Mouse (Mus musculus) midbrain, embryonic 13.5 days (tissue): ENCODE measurements around the gene Stk38. TPM values are rescaled to one million over a fixed set of nuclear protein-coding genes. Genes with fewer than 3 reads are reported as not detected.
"Not testable (repeated sequence)": the region's sequence is repeated elsewhere in the genome, so short reads cannot be mapped to it uniquely, and the experiment has no call there.

Experiments
- ATAC-seq: fragments of 200-750 bp; cut with Nextera tagmentation; 2 replicates; pipeline ENCODE4 v1.8.0; 2017; ENCODE audit warnings: mild to moderate bottlenecking, moderate TSS enrichment, moderate library complexity
- H3K27ac ChIP-seq: fragments of 300-500 bp; sonication (generic); 2 replicates; pipeline ENCODE4 v1.5.1; 2015; ENCODE audit warnings: inconsistent platforms, mild to moderate bottlenecking, moderate library complexity
- H3K27me3 ChIP-seq: fragments of 300-500 bp; sonication (generic); 2 replicates; pipeline ENCODE4 v1.6.1; 2015; ENCODE audit warnings: mild to moderate bottlenecking, inconsistent platforms
- H3K36me3 ChIP-seq: fragments of 300-500 bp; sonication (generic); 2 replicates; pipeline ENCODE4 v1.6.1; 2015; ENCODE audit warnings: mild to moderate bottlenecking, inconsistent platforms
- H3K4me1 ChIP-seq: fragments of 300-500 bp; sonication (generic); replicated peaks from 2 replicates; pipeline ENCODE4 v1.6.1; 2015; ENCODE audit warnings: inconsistent platforms
- H3K4me2 ChIP-seq: fragments of 300-500 bp; sonication (generic); replicated peaks from 2 replicates; pipeline ENCODE4 v1.6.1; 2015; ENCODE audit warnings: moderate library complexity, mild to moderate bottlenecking, inconsistent platforms
- H3K4me3 ChIP-seq: fragments of 300-500 bp; sonication (generic); replicated peaks from 2 replicates; pipeline ENCODE4 v1.5.1; 2015; ENCODE audit warnings: mild to moderate bottlenecking, inconsistent platforms
- H3K9ac ChIP-seq: fragments of 300-500 bp; sonication (generic); replicated peaks from 2 replicates; pipeline ENCODE4 v1.6.1; 2015; ENCODE audit warnings: mild to moderate bottlenecking, inconsistent platforms
- H3K9me3 ChIP-seq: fragments of 300-500 bp; sonication (generic); 2 replicates; pipeline ENCODE4 v1.6.1; 2016; ENCODE audit warnings: mild to moderate bottlenecking, inconsistent platforms
- WGBS: fragments of 180-500 bp; shearing (Covaris S2); methylation state at CpG from one replicate; pipeline ENCODE4 v1.1.7; 2015; 5-methylcytosine and 5-hydroxymethylcytosine counted together
- polyA plus RNA-seq: library from polyadenylated mRNA; unstranded; fragments of >200 nt; fragmentation: Nextera tagmentation; extraction: Ambion mirVana; gene quantifications from 2 replicates; pipeline ENCODE4 v1.2.1, GENCODE M21; 2015

Gene Stk38
- polyA plus RNA-seq, 1 experiment from 2014 or later: 134 TPM

- no peak overlapping the region for H3K4me2 ChIP-seq
- H3K36me3 ChIP-seq: peaks cover 49% of the 10 kb centered on the region
- H3K9me3 ChIP-seq: no peaks in the 10 kb centered on the region
- H3K4me3 ChIP-seq: no peak overlapping the region
- no peak overlapping the region for H3K27ac ChIP-seq
- ATAC-seq: no peak
- no peak overlapping the region for H3K9ac ChIP-seq
- H3K27me3 ChIP-seq: no peaks in the 10 kb centered on the region
- H3K4me1 ChIP-seq: no peaks in the 10 kb centered on the region; the same call in 1 of the 2 replicates
- 56% methylated on average over 3 of the region's 3 CpGs for WGBS
These were observed 40.1 kb upstream of the Stk38 start for GRCm38 (mm10) chr17:29047697-29048514.

GRCm38 (mm10) chr17:29046863-29047262, 39.1 kb upstream of the Stk38 start:
- Histone ChIP-seq H3K9me3 (no peaks in the 10 kb centered on the region), H3K9ac (no peak overlapping the region), H3K4me1 (no peaks in the 10 kb centered on the region; the same call in 1 of the 2 replicates), H3K27ac (no peak overlapping the region), H3K4me3 (no peak overlapping the region), H3K27me3 (no peaks in the 10 kb centered on the region), H3K4me2 (no peak overlapping the region), H3K36me3 (peaks cover 56% of the 10 kb centered on the region)
- WGBS: 93% methylated on average over 3 of the region's 3 CpGs
- ATAC-seq: no peak

GRCm38 (mm10) chr17:29045741-29046530, 38.1 kb upstream of the Stk38 start:
- peak overlapping the region; percentile 41; the same call in 1 of the 2 replicates for H3K27ac ChIP-seq
- H3K9ac ChIP-seq: no peak overlapping the region
- H3K27me3 ChIP-seq: no peaks in the 10 kb centered on the region
- H3K4me2 ChIP-seq: no peak overlapping the region
- peak; percentile 27; the same call in 1 of the 2 replicates for ATAC-seq
- no peak overlapping the region for H3K4me3 ChIP-seq
- H3K36me3 ChIP-seq: peaks cover 62% of the 10 kb centered on the region
- H3K9me3 ChIP-seq: no peaks in the 10 kb centered on the region
- H3K4me1 ChIP-seq: no peaks in the 10 kb centered on the region; the same call in 1 of the 2 replicates
- 73% methylated on average over 12 of the region's 12 CpGs for WGBS

GRCm38 (mm10) chr17:29044925-29045319, 37.1 kb upstream of the Stk38 start:
- ATAC-seq: no peak
- WGBS: 60% methylated on average over 1 of the region's 1 CpGs
- Histone ChIP-seq H3K4me1 (no peaks in the 10 kb centered on the region), H3K27ac (no peak overlapping the region), H3K9me3 (no peaks in the 10 kb centered on the region), H3K9ac (no peak overlapping the region), H3K36me3 (peaks cover 71% of the 10 kb centered on the region), H3K4me3 (no peak overlapping the region), H3K4me2 (no peak overlapping the region), H3K27me3 (no peaks in the 10 kb centered on the region)

- Histone ChIP-seq H3K36me3 (peaks cover 77% of the 10 kb centered on the region), H3K4me1 (0 out of 2 replicates have a peak, but pooled peaks cover 5% of the 10 kb centered on the region), H3K27ac (peak overlapping the region; percentile 17; the same call in 1 of the 2 replicates), H3K9me3 (no peaks in the 10 kb centered on the region), H3K4me3 (no peak overlapping the region), H3K9ac (no peak overlapping the region), H3K4me2 (no peak overlapping the region), H3K27me3 (no peaks in the 10 kb centered on the region)
- WGBS: 84% methylated on average over 6 of the region's 6 CpGs
- ATAC-seq: no peak; the same call in 1 of the 2 replicates
These were observed 36.5 kb upstream of the Stk38 start for GRCm38 (mm10) chr17:29044146-29044924.

GRCm38 (mm10) chr17:29043583-29043982, 35.8 kb upstream of the Stk38 start:
- Histone ChIP-seq H3K27ac (no peak overlapping the region), H3K4me1 (peaks cover 12% of the 10 kb centered on the region; the same call in 1 of the 2 replicates), H3K9me3 (no peaks in the 10 kb centered on the region), H3K36me3 (peaks cover 84% of the 10 kb centered on the region), H3K9ac (no peak overlapping the region), H3K4me2 (no peak overlapping the region), H3K27me3 (no peaks in the 10 kb centered on the region), H3K4me3 (no peak overlapping the region)
- WGBS: 90% methylated on average over 3 of the region's 3 CpGs
- no peak for ATAC-seq

- no peak overlapping the region for H3K27ac ChIP-seq
- no peaks in the 10 kb centered on the region for H3K27me3 ChIP-seq
- no peak for ATAC-seq
- no peak overlapping the region for H3K4me2 ChIP-seq
- no peak overlapping the region for H3K9ac ChIP-seq
- peaks cover 87% of the 10 kb centered on the region for H3K36me3 ChIP-seq
- H3K4me1 ChIP-seq: peaks cover 21% of the 10 kb centered on the region
- no peaks in the 10 kb centered on the region for H3K9me3 ChIP-seq
- no peak overlapping the region for H3K4me3 ChIP-seq
These were observed 34.8 kb upstream of the Stk38 start for GRCm38 (mm10) chr17:29042569-29042968.

GRCm38 (mm10) chr17:29041632-29042031, 33.8 kb upstream of the Stk38 start:
- H3K4me3 ChIP-seq, H3K27me3 ChIP-seq, H3K27ac ChIP-seq, H3K9me3 ChIP-seq, H3K4me2 ChIP-seq, H3K9ac ChIP-seq, ATAC-seq: not testable (repeated sequence)
- Histone ChIP-seq H3K36me3 (peaks cover 87% of the 10 kb centered on the region), H3K4me1 (peaks cover 30% of the 10 kb centered on the region)
- 89% methylated on average over 3 of the region's 3 CpGs for WGBS

GRCm38 (mm10) chr17:29039351-29039750, 31.6 kb upstream of the Stk38 start:
- Histone ChIP-seq H3K4me3 (no peak overlapping the region), H3K27me3 (no peaks in the 10 kb centered on the region), H3K4me1 (peaks cover 48% of the 10 kb centered on the region), H3K9me3 (no peaks in the 10 kb centered on the region), H3K27ac (no peak overlapping the region), H3K36me3 (peaks cover 70% of the 10 kb centered on the region), H3K9ac (no peak overlapping the region), H3K4me2 (no peak overlapping the region)
- 72% methylated on average over 11 of the region's 11 CpGs for WGBS
- no peak for ATAC-seq

- no peaks in the 10 kb centered on the region for H3K9me3 ChIP-seq
- peaks cover 55% of the 10 kb centered on the region for H3K4me1 ChIP-seq
- no peaks in the 10 kb centered on the region for H3K27me3 ChIP-seq
- H3K4me2 ChIP-seq: peak overlapping the region; percentile 97
- H3K9ac ChIP-seq: no peak overlapping the region
- H3K4me3 ChIP-seq: peak overlapping the region; percentile 96
- no peak overlapping the region for H3K27ac ChIP-seq
- no peak for ATAC-seq
- H3K36me3 ChIP-seq: peaks cover 41% of the 10 kb centered on the region
These were observed 27.7 kb upstream of the Stk38 start for GRCm38 (mm10) chr17:29035506-29035905.

GRCm38 (mm10) chr17:29034264-29034663, 26.5 kb upstream of the Stk38 start:
- Histone ChIP-seq H3K9me3 (no peaks in the 10 kb centered on the region), H3K27ac (no peak overlapping the region), H3K36me3 (peaks cover 29% of the 10 kb centered on the region), H3K4me1 (peaks cover 49% of the 10 kb centered on the region), H3K27me3 (no peaks in the 10 kb centered on the region), H3K4me2 (peak overlapping the region; percentile 97), H3K9ac (peak overlapping the region; percentile 94), H3K4me3 (peak overlapping the region; percentile 96)
- no peak for ATAC-seq
